Mouse (Mus musculus) kidney, postnatal 36 days (tissue): ENCODE measurements at regions not wholly inside any gene's neighbourhood (a gene's known extent, or its start where the extent isn't known, plus 50 kb on each side); places are given as distances from the start of the nearest gene placed in this dataset.
A peak's percentile ranks its signal among the peaks of the same experiment; 100 is the strongest.

Source experiments
- DNase-seq, 2 experiments: peaks; one replicate each; pipeline ENCODE4 v3.0.0; 2021 to 2022; ENCODE audit warnings: mixed read lengths in 2 of 2

- no peak for DNase-seq
These were observed 282.2 kb upstream of the Cdh6 start for GRCm38 (mm10) chr15:13455560-13456219.

GRCm38 (mm10) chr15:13450385-13450784 lies 276.9 kb upstream of the Cdh6 start:
- DNase-seq = no peak

GRCm38 (mm10) chr15:13434608-13435007 lies 261.1 kb upstream of the Cdh6 start:
- DNase-seq = no peak

- DNase-seq = no peak
These were observed 259.5 kb upstream of the Cdh6 start for GRCm38 (mm10) chr15:13432971-13433370.

GRCm38 (mm10) chr15:13419616-13420015 lies 246.1 kb upstream of the Cdh6 start:
- DNase-seq = no peak

GRCm38 (mm10) chr15:13410065-13410688 lies 236.7 kb upstream of the Cdh6 start:
- peak; percentile 31 to 37 for DNase-seq

GRCm38 (mm10) chr15:13393155-13393554 lies 219.7 kb upstream of the Cdh6 start:
- DNase-seq = no peak

GRCm38 (mm10) chr15:13391331-13391730 lies 217.9 kb upstream of the Cdh6 start:
- DNase-seq = peak; percentile 24 to 42

GRCm38 (mm10) chr15:13384815-13385214 lies 211.3 kb upstream of the Cdh6 start:
- no peak for DNase-seq

- no peak for DNase-seq
These were observed 202.1 kb upstream of the Cdh6 start for GRCm38 (mm10) chr15:13375590-13375989.

GRCm38 (mm10) chr15:13368799-13369198 lies 195.3 kb upstream of the Cdh6 start:
- no peak for DNase-seq

- DNase-seq = peak; percentile 37 to 38
These were observed 193.9 kb upstream of the Cdh6 start for GRCm38 (mm10) chr15:13367291-13367954.

GRCm38 (mm10) chr15:13366606-13367005 lies 193.1 kb upstream of the Cdh6 start:
- no peak for DNase-seq

GRCm38 (mm10) chr15:13360741-13361140 lies 187.3 kb upstream of the Cdh6 start:
- no peak for DNase-seq

GRCm38 (mm10) chr15:13359026-13359425 lies 185.6 kb upstream of the Cdh6 start:
- DNase-seq = no peak

GRCm38 (mm10) chr15:13350321-13350720 lies 176.8 kb upstream of the Cdh6 start:
- no peak for DNase-seq

GRCm38 (mm10) chr15:13336392-13336791 lies 162.9 kb upstream of the Cdh6 start:
- no peak for DNase-seq

- DNase-seq = peak; percentile 38 to 50
These were observed 151.0 kb upstream of the Cdh6 start for GRCm38 (mm10) chr15:13324439-13324838.

GRCm38 (mm10) chr15:13320599-13321348 lies 147.3 kb upstream of the Cdh6 start:
- no peak for DNase-seq

- no peak for DNase-seq
These were observed 131.1 kb upstream of the Cdh6 start for GRCm38 (mm10) chr15:13304562-13304961.

GRCm38 (mm10) chr15:13303456-13303855 lies 130.0 kb upstream of the Cdh6 start:
- DNase-seq = no peak

GRCm38 (mm10) chr15:13302672-13303071 lies 129.2 kb upstream of the Cdh6 start:
- no peak for DNase-seq

GRCm38 (mm10) chr15:13296967-13297366 lies 123.5 kb upstream of the Cdh6 start:
- DNase-seq = no peak
